Mouse (Mus musculus): ENCODE results near the gene Trabd2b. TPM values are rescaled to one million over a fixed set of nuclear protein-coding genes. Genes with fewer than 3 reads are reported as not detected.

The Trabd2b gene
- total RNA-seq, 2 experiments from 2014 or later, result 1.3 to 2.2 TPM

DNA sequence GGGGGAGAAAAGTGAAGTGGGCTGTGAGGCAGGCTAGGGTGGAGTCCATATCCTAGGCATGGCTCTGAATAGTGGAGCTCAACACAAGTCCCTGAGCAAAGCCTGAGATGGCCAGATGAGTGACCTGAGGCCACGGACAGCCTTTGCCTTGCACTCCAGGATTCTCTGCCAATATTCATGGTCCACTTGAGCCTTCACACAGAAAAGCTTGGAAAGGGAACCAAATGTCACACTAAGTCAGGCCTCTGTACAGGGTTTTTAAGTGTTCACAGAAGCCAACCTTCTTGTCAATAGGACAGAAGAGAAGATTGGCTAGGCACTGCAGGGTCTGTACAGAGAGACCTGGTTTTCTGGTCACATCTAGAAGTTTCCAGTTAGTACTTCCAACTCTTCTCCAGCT lies 134.7 kb downstream of the Trabd2b start:
- DNase-seq, result no peak

- no peak for DNase-seq
Observed at GRCm38 (mm10) chr4:114542136-114542535, 135.6 kb downstream of the Trabd2b start.

DNA sequence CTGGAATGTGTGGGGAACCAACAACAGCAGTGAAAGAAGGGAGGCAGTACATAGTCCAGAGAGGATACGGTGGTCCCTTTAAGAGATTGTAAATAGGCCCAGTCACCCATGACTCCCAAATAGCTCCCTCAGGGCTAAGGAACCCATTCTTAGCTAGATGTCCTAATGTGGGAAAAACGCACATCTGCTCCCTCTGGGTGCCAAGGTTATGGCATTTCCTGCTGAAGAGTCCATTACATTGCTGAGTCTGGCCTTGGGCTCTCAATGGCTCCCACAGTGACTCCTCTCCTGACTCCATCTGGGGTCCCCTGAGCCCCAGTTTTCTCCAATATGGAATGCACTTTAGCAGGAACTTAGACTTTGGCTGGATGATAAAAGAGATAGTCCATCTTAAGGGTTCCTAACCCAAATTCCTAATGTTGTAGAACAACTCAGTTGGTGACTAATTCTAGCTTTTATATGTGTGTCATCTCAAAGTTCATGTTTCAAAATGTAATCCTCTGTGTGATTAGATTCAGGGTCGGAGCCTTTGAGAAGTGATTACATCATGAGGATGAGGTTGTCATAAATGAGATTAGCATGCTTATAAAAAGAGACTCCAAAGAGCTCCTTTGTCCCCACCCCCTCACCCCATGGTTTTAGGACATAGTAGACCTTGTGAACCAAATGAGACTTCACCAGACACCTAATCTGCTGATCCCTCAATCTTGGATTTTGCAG lies 139.1 kb downstream of the Trabd2b start:
- no peak for DNase-seq

- DNase-seq, result no peak
Observed at GRCm38 (mm10) chr4:114547658-114548448, 141.3 kb downstream of the Trabd2b start.

- no peak for DNase-seq
Observed at GRCm38 (mm10) chr4:114549487-114549886, 143.0 kb downstream of the Trabd2b start.

DNA sequence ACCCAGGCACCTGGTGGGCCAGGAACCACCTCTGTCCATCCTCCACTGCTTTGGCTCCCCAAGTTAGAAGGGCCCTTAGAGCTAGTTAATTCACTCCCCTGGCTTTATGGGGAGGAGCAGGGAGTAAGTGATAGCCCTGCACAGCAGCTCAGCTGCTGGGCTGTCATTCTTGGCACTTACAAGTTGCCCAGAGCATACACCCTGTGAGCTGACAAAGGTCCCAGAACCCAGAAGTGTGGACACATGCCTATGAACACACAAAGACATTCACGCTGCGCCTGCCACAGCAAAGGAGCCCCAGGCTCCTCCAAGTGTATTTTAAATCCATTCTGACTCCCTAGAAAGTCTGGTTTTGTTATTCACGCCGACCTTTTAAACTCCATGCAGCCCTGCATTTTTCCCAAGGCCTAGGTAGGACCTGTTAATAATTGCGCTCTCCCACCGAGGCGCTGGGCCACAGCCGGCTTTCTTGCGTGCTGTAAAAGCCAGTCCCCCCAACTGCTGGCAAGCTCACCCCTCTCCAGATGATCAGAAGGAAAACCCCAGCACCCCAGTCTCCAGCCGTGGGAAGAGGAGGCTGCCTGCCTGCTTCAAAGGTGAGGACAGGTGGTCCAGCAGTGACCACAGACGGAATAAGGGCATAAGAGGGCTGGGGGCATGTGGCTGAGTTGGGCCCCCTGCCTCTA lies 144.1 kb downstream of the Trabd2b start:
- DNase-seq, result no peak

DNA sequence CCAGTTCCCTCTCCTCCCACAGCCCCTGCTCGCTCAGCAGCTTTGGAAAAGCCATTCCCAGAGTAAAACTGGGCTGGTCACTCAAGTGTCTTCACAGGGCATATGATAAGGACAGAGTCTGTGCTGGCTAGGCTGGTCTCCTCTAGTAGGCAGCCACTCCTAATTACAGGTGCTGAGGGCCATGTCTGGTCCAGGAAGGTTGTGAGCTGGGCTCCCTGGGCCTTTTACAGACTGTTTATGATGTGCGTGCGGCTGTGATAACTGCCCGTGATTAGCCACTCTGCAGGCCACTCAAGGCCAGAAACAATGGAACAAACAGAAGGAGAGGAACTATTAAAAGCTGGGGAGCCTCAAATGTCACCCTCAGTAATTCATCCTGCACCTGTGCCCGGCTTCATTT lies 150.4 kb downstream of the Trabd2b start:
- DNase-seq, result no peak

DNA sequence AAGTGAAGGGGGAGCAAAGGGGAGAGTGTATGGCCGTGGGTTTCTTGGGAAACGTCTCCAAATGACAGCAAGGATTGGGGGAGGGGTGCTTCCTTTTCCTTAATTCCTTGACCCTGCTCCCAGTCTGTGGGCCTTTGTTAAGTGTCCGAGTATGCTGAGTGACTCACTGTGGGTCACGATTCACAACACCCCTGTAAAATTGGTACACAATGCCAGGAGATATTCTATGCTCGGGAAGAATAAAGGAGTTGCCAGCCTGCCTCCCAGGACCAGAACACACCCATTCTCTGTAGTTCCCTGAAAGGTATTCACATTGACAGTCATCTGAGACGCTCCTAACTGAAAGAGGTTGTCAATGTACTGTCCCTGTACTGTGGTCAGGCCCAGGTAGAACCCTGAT lies 151.2 kb downstream of the Trabd2b start:
- DNase-seq, result no peak

DNA sequence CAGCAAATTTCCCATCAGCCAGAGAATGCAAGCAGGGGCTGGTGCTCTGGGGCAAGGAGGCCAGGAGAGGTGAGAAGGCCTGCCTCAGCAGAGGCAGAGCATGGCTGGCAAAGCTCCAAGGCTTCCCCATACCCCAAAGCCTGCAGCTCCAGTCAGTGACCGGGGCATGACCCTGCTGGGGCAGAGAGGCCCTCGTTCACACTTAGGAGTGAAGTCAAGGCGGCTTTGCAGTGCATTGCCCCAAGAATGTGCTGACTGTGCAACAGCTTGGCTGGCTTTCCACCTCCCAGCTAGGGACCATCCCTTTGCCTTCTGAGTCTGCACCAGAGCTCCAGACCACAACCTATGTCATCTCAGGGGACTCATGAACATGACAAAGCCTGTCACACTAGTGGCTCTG lies 152.0 kb downstream of the Trabd2b start:
- peak in 1 of 2 experiments; percentile 7 for DNase-seq

DNA sequence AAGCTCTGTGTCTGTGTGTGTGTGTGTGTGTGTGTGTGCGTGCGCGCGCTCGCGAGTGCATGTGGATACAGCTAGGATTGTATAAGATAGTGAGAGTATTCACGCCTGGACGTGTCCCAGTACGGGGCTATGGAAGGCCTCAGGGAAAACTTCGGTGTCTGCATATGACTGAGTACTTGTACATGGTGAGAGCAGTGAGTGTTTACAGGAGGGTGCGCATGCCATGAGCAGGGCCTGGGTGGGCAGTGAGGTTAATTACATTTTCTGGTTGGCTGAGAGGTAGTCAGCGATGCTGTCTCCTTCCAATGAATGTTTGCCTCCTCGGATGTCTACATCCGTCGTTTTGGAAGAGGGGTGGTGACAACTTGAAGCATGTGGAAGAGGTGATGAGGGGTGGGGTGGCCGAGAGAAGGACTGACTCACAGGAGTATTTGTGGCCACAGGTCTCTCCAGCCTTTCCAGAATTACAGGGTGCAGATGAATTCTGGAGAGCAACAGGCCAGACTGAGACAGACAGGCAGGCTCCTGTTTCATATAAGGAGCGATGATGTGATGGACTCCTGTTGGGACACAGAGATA lies 154.2 kb downstream of the Trabd2b start:
- DNase-seq, result no peak

DNA sequence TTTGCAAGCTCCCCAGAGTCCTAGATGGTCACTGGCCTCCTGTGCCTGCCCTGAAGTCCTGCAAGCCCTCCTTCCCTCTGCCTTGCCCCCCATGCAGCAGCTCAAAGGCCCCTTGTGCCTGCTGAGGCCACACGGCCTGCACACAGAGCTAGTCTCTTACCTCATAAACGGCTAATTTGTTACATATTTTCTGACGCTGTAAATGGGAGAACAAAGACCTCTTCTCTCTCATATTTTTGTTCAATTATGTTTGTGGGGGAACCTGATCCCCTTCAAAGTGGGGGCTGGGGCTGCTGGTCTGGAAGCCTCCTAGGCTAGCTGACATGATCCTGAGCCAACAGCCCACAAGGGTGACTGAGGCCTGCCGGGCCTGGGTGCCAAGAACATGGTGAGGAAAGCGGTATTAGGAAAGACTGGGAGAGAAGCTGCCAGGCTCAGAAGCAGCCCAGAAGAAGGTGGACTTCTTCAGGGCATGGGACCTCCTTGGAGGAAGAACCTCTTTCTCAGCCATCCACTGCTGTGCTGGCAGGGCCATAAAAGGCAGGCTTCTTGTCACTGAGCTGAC lies 157.7 kb downstream of the Trabd2b start:
- DNase-seq, result peak; percentile 12 to 36

DNA sequence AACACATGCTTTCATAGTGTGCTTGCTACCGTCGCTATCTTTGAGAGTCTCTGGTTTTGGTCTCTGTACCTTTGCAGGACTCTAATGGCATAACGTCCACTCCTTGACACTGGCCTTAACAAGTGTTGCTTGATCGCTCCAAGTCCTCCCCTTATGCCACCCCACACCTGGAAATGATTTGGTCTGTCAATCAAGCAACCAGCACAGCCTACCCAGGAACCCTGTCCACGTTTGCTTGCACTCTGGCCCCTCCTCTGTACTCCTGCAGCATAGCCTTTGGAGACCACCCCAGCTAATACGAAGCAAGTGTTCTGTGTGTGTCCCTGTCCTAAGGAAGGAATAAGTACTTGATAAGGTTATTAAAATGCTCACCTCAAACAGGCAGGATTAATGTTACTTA lies 161.1 kb downstream of the Trabd2b start:
- DNase-seq, result no peak

DNA sequence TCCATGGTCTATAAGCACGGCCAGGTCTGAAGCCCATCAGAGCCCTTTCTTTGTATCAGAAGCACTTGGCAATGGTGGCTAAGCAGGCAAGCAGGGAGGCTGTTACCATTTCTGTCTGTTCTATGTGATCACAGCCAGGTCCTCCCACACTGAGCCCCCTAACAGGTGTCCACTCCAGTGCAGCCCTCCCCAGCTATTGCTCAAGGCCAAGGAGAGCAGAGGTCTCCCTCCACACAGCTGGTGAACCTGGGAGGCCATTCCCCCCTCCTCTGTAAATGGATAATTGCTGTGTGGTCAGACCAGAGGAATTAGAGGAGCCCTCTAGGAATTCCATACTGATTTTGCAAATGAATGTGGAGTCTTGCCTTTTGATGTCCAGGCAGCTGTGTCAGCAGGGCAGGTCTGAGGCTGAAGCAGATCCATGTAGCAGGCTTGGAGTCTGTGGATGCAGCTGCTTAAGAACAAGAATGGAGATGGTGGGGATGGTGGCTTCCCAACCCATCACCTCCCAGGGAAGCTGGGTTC lies 161.6 kb downstream of the Trabd2b start:
- no peak for DNase-seq

GRCm38 (mm10) chr4:114578153-114578950 lies 171.8 kb downstream of the Trabd2b start:
- no peak for DNase-seq

- DNase-seq, result no peak
Observed at GRCm38 (mm10) chr4:114583546-114584144, 177.1 kb downstream of the Trabd2b start.

DNA sequence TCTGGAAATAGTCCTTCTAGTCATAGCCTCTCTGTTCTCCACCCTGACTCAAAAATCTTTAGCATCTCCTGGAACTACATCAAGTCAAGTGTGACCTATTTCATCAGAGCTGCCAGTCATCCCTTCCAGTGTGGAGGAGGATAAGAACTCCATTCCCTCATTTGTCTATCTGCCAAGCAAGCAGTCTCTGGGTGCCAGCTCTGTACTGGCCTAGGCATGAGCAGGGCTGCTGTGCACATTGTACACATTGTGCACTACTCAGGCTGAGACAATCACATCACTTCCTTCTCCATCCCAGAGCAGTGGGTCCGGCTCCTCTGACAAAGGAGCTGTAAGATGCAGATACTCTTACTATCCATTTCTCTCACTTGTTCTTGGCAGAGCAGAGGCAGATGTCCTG lies 178.2 kb downstream of the Trabd2b start:
- no peak for DNase-seq

DNA sequence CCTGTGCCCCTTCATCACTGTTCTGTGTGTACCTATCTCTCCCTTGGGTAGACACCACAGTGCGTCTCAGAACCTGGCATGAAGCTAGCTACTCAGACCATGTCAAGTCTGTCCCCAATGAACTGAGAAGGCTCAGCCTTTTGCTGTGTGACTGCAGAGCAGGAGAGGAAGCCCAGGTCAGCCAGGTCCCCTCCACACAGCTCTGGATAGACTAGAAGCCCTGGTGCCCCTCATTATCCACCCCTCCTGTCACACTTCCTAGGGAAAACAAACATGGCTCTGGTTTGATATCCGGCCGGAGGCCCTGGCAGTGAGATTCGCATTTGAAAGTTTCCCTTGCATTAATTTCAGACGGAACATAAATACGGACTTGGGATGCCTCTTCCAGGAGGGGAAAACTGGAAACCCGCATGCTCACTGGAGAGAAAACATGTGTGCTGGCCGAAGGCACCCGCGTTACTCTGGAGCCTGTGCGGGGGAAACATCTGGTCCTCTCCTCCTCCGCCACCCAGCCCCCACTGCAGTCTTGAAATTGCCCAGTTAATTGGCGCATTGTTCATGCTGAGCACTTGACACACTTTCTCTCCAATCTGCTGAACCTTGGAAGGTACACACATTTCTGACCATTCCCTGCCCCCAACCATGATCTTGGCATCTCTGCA lies 187.2 kb downstream of the Trabd2b start:
- DNase-seq, result no peak

DNA sequence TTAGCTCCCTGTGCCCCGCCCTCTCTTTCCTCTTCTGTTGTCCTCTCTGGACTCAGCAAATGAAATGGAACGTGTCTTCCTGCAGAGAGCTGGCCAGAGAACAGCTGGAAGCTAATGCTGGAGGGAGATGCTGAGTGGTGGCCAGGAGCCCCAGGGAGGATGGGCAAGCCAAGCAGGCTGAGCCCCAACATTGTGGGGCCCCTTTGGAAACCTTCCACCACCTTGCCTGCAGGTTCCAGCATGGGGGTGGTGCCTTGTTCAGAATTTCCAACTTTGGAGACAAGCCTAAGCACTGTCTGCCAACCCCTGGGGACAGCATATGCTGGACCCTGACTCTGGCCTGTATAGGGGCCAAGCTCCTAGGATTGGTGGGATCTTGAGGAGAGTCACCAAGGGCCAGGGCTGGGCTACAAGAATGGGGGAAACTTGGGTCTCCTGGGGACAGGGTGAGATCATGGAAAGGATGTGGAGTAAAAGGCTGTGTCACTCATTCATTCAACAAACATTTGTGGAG lies 188.7 kb downstream of the Trabd2b start:
- DNase-seq, result no peak

DNA sequence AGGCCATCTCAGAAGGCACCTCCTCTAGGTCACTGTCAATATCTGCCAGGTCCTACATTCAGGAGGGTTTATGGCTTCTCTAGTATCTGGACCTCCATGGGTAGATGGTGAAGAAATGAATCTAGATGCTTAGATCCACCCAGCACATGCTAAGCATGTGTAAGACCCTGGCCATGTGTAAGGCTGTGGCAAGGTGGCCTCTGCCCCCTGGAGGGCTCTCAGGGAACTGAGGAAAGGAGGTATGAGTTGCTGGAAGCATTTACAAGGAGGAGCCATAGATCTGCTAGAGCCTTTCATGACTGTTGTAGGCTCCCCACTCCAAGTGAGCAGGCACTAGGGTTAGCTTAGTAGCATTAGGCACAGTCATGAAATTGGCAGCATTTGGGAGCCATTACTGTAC lies 192.6 kb downstream of the Trabd2b start:
- DNase-seq, result no peak

Measured in adrenal gland, postnatal 36 days (tissue).